Mouse (Mus musculus): ENCODE measurements around the gene Prss43.
"Not testable (repeated sequence)": the region's sequence is repeated elsewhere in the genome, so short reads cannot be mapped to it uniquely, and the experiment has no call there.

Prss43 gene

GRCm38 (mm10) chr9:110826390-110826789, at the start of gene Prss43:
Prss43 (plus strand) TSS chr9:110826690.
- no peak for DNase-seq (ENCODE audit: low spot score in 2 of 2)

GRCm38 (mm10) chr9:110778100-110778499, 48.4 kb upstream of the Prss43 start:
- DNase-seq (ENCODE audit: low spot score in 2 of 2), result no peak

DNA sequence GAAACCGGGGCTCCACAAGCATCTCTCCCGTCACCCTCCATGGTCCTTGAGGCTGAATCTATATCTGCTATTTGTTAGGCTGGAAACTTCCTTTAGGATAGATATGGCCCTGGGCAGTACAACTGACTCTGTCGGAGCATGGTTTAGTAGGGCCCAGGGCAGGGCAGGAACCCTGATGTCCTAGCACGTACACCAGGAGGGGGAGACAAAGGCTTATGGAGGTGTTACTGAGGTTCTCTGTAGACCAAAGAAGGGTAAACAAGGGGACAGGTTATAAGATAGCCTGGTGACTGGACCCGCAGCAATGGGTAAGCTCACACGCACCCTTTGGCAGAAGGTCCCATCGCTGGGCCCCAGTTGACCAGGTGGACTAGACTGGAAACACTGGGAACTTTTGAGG, 47.9 kb upstream of the Prss43 start:
- no peak for DNase-seq (ENCODE audit: low spot score in 2 of 2)

- DNase-seq (ENCODE audit: low spot score in 2 of 2), result no peak
These were observed 47.1 kb upstream of the Prss43 start for GRCm38 (mm10) chr9:110779242-110779913.

- DNase-seq (ENCODE audit: low spot score in 2 of 2), result peak; percentile 91 to 96
These were observed 45.2 kb upstream of the Prss43 start for GRCm38 (mm10) chr9:110781256-110781721.

- DNase-seq (ENCODE audit: low spot score in 2 of 2), result peak; percentile 86 to 93
These were observed 44.8 kb upstream of the Prss43 start for GRCm38 (mm10) chr9:110781731-110782130.

- DNase-seq (ENCODE audit: low spot score in 2 of 2), result no peak
These were observed 42.9 kb upstream of the Prss43 start for GRCm38 (mm10) chr9:110783611-110784010.

GRCm38 (mm10) chr9:110788169-110788568, 38.3 kb upstream of the Prss43 start:
- DNase-seq (ENCODE audit: low spot score in 2 of 2), result no peak

- no peak for DNase-seq (ENCODE audit: low spot score in 2 of 2)
These were observed 36.0 kb upstream of the Prss43 start for GRCm38 (mm10) chr9:110790462-110790861.

DNA sequence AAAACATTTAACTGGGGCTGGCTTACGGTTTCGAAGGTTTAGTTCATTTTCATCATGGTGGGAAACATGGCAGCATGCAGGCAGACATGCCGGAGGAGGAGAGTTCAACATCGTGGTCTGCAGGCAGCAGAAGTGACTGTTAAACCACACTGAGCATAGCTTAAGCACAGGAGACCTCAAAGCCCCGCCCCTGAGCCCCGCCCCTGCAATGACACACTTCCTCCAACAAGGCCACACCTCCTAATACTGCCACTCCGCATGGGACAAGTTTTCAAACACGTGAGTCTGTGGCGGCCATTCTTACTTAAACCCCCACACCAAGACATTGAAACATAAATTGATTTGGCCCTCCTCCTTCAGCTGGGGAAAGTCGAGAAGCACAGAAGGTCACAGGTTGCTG, 29.5 kb upstream of the Prss43 start:
- DNase-seq (ENCODE audit: low spot score in 2 of 2), result no peak

GRCm38 (mm10) chr9:110797866-110798265, 28.6 kb upstream of the Prss43 start, which contains the start of gene Prss42:
Prss42 (plus strand) TSS chr9:110798166.
- no peak for DNase-seq (ENCODE audit: low spot score in 2 of 2)

DNA sequence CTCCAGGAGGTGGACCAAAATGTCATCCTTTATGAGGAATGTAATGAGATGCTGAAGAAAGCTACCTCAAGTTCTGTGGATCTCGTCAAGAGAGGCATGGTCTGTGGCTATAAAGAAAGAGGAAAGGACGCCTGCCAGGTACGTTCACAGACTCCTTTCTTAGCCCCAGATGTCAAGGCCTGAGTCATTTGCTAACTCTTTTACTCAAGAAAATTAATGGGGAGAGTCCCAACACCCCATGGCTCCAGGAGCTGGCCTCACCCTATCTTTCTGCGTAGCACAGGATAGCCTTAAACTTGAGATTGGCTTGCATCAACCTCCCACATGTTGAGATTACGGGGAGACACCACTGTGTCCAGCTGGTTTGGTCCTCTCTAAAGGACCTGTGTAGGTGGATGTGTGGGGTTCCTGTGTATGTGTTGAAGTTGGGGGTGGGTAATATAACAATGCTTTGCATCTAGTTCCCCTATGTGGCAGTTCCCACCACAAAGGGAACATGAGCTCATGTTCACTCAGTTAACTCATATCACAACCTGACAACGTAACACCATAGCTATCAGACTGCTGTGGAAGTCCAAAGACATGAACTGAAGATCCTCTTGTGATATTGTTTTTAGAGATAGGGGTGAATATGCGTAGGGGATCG, 25.5 kb upstream of the Prss43 start:
- DNase-seq (ENCODE audit: low spot score in 2 of 2), result no peak

GRCm38 (mm10) chr9:110803294-110803693, 23.2 kb upstream of the Prss43 start:
- no peak for DNase-seq (ENCODE audit: low spot score in 2 of 2)

GRCm38 (mm10) chr9:110810051-110810450, 16.4 kb upstream of the Prss43 start:
- DNase-seq (ENCODE audit: low spot score in 2 of 2), result no peak

DNA sequence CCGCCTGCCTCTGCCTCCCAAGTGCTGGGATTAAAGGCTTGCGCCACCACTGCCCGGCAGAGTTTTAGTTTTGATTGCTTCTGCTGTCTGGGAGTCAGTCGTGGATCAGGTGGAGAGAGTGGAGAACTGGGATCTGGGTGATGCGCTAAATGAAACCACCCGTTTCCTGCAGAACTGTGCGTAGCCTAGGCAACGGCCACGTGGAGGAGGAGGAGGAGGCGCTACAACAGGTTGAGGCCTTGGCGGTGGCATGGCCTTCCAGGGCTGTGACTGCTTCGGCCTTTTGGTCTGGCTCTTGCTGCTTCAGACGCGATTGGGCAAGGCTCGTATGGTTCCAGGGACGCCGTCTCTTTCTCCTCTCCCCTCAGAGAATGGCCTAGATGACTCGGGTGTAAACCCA, 12.7 kb upstream of the Prss43 start, which contains the start of gene Prss44:
Gene Prss44, plus strand, starts transcription at position 206 of the 400 bp plus-strand sequence.
- no peak for DNase-seq (ENCODE audit: low spot score in 2 of 2)

DNA sequence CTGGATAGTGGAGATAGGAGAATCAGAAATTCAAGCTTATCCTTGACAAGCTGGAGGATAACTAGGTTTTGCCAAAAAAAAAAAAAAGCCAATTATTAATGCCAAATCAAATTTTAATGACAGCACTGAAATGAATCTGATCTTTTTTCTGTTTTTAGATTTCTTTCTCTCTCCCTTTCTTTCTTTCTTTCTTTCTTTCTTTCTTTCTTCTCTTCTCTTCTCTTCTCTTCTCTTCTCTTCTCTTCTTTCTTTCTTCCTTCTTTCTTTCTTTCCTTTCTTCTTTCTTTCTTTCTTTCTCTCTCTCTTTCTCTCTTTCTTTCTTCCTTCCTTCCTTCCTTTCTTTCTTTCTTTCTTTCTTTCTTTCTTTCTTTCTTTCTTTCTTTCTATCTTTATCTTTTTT, 5.9 kb upstream of the Prss43 start:
- not testable (repeated sequence) for DNase-seq (ENCODE audit: low spot score in 2 of 2)

GRCm38 (mm10) chr9:110821436-110821835, 5.1 kb upstream of the Prss43 start:
- DNase-seq (ENCODE audit: low spot score in 2 of 2), result no peak

- no peak for DNase-seq (ENCODE audit: low spot score in 2 of 2)
These were observed 1.1 kb upstream of the Prss43 start for GRCm38 (mm10) chr9:110825426-110825825.

- DNase-seq (ENCODE audit: low spot score in 2 of 2), result no peak
These were observed 658 bp upstream of the Prss43 start for GRCm38 (mm10) chr9:110825832-110826231.

DNA sequence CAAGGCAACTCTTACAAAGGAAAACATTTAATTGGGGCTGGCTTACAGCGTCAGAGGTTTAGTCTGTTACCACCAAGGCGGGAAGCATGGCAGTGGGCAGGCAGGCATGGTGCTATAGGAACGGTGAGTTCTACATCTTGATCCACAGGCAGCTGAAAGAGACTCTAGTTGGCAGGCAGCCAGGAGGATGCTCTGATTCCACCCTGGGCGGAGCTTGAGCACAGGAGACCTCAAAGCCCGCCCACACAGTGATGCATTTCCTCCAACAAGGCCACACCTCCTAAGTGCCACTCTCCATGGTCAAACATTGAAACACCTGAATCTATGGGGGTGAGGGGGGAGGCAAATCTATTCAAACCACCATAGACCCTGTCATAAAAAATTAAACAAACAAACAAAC, 6.5 kb downstream of the Prss43 start:
- DNase-seq (ENCODE audit: low spot score in 2 of 2), result no peak

DNA sequence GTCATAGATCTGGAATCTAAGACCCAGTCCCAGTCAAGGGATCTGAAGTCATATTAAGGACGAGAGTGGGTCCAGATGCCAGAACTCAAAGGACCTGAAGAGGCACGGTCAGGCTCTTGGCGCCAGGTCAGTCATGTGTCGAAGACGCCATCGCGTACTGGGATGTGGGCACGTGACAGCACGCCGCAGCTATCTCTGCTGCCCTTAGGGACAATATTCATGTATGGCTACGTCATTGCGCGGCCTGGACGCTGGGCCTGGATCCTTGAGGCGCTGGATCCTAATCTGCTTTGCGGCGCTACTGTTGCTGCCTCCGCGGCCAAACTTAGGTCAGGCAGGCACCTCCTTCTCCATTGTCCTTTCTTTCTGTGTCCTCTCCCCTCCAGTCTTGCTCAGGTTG, 7.9 kb downstream of the Prss43 start, which contains the start of gene Prss45:
Gene Prss45, plus strand, starts transcription at position 178 of the 400 bp plus-strand sequence.
- no peak for DNase-seq (ENCODE audit: low spot score in 2 of 2)

DNA sequence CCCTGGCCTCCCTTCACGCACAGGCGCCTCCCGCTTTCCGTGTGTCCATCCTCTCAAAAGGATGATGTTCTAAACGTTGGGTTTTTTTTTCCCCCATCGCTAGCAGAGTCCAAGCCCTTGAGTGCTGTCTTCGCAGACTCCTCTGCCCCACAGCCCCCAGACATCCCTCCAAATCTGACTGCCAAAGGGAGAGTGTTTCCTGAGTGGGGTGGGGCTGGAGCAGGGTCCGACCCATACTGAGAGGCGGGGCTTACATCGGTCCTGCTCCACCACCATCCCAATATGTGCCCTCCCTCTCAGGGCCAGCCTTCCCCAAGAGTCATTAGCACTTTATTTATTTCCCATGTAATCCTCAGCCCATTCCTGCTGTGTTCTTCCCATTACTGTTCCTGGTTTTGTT, 8.5 kb downstream of the Prss43 start:
- no peak for DNase-seq (ENCODE audit: low spot score in 2 of 2)

GRCm38 (mm10) chr9:110836112-110836511, 9.6 kb downstream of the Prss43 start:
- no peak for DNase-seq (ENCODE audit: low spot score in 2 of 2)
